Mouse (Mus musculus) heart, adult 18-20 months (tissue): ENCODE measurements around the gene Fam214a. TPM values are rescaled to one million over a fixed set of nuclear protein-coding genes. Genes with fewer than 3 reads are reported as not detected.

Source experiments
- DNase-seq, 2 experiments: peaks; one replicate each; pipeline ENCODE4 v3.0.0; 2021 to 2022; ENCODE audit warnings: mixed read lengths in 1 of 2
- long read RNA-seq, 2 experiments: library from polyadenylated mRNA; stranded (forward); transcript quantifications; one replicate each; pipeline ENCODE4 v2.0.0; 2021
- total RNA-seq, 2 experiments: library from RNA; stranded (reverse); gene quantifications; 2 replicates each; pipeline ENCODE4 v1.2.3; 2021

Gene Fam214a
- total RNA-seq, result 10 to 100 TPM; 17.8 to 34.7 TPM
- long read RNA-seq, experiment 1, full-length matches to known transcripts, result 5 of 10 reads
- long read RNA-seq, experiment 1, partial matches to known transcripts, result 3 of 10 reads
- long read RNA-seq, experiment 1, other reads (novel, unspliced or antisense), result 2 of 10 reads
- long read RNA-seq, experiment 2, partial matches to known transcripts, result 1 of 5 reads
- long read RNA-seq, experiment 2, other reads (novel, unspliced or antisense), result 1 of 5 reads

GRCm38 (mm10) chr9:74952756-74953247 lies at the start of gene Fam214a:
Fam214a (plus strand) TSS chr9:74952884.
- peak; percentile 96 to 97 for DNase-seq

- DNase-seq, result peak; percentile 71 to 91
Observed at GRCm38 (mm10) chr9:74904866-74905508, 47.7 kb upstream of the Fam214a start.

- no peak for DNase-seq
Observed at GRCm38 (mm10) chr9:74906951-74907350, 45.7 kb upstream of the Fam214a start.

- peak; percentile 54 to 74 for DNase-seq
Observed at GRCm38 (mm10) chr9:74909245-74909644, 43.4 kb upstream of the Fam214a start.

GRCm38 (mm10) chr9:74910226-74910759 lies 42.4 kb upstream of the Fam214a start:
- no peak for DNase-seq

GRCm38 (mm10) chr9:74911430-74911829 lies 41.3 kb upstream of the Fam214a start:
- DNase-seq, result no peak

- DNase-seq, result no peak
Observed at GRCm38 (mm10) chr9:74911919-74912318, 40.8 kb upstream of the Fam214a start.

- no peak for DNase-seq
Observed at GRCm38 (mm10) chr9:74912619-74913376, 39.9 kb upstream of the Fam214a start.

- DNase-seq, result no peak
Observed at GRCm38 (mm10) chr9:74915611-74916010, 37.1 kb upstream of the Fam214a start.

GRCm38 (mm10) chr9:74920450-74920849 lies 32.2 kb upstream of the Fam214a start:
- DNase-seq, result no peak

- no peak for DNase-seq
Observed at GRCm38 (mm10) chr9:74921422-74921821, 31.3 kb upstream of the Fam214a start.

GRCm38 (mm10) chr9:74922884-74923283 lies 29.8 kb upstream of the Fam214a start:
- no peak for DNase-seq

GRCm38 (mm10) chr9:74923291-74923977 lies 29.2 kb upstream of the Fam214a start:
- no peak for DNase-seq

- DNase-seq, result no peak
Observed at GRCm38 (mm10) chr9:74925220-74925769, 27.4 kb upstream of the Fam214a start.

- DNase-seq, result no peak
Observed at GRCm38 (mm10) chr9:74929981-74930423, 22.7 kb upstream of the Fam214a start.

GRCm38 (mm10) chr9:74930653-74931052 lies 22.0 kb upstream of the Fam214a start:
- no peak for DNase-seq

GRCm38 (mm10) chr9:74935289-74935688 lies 17.4 kb upstream of the Fam214a start:
- DNase-seq, result no peak

GRCm38 (mm10) chr9:74937761-74938160 lies 14.9 kb upstream of the Fam214a start:
- DNase-seq, result no peak

- DNase-seq, result peak; percentile 40 to 49
Observed at GRCm38 (mm10) chr9:74938670-74939534, 13.8 kb upstream of the Fam214a start.

GRCm38 (mm10) chr9:74946713-74947402 lies 5.8 kb upstream of the Fam214a start:
- no peak for DNase-seq
